Mouse (Mus musculus) bone marrow macrophage, adult 2 months (primary cell): ENCODE data around the gene D430019H16Rik.

Source experiments
- CTCF ChIP-seq: IDR thresholded peaks from 2 replicates; pipeline ENCODE4 v1.5.1; 2012; ENCODE audit warnings: low read depth, mild to moderate bottlenecking, low read length, moderate library complexity
- POLR2A ChIP-seq: IDR thresholded peaks from 2 replicates; pipeline ENCODE4 v1.6.1; 2012; ENCODE audit warnings: mild to moderate bottlenecking, low read depth, low read length, borderline replicate concordance

DNA sequence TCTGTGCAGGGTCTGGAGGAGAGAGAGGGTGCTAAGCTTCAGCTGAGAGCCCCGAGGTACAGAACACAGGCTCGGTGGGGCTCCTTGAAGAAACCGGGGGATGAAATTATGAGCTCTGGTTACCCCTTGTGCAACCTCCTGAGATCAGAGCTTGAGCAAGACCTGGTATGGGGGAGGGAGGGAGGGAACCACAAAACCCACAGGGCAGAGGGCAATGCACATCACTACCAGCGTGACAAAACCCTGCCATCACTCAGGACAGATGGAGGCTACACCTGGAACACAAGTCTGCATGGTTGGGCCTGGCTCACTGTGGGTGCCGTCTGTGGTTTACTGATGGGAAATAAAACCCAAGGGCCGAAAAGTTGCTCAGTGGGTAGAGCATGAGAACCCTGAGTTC, 37.1 kb downstream of the D430019H16Rik start:
- TF ChIP-seq CTCF, result no peak
- TF ChIP-seq POLR2A, result no peak
